Mouse (Mus musculus): ENCODE results near the gene Lurap1.

- TF ChIP-seq GATA1 (IDR thresholded peaks at IDR 0.05; ENCODE audit: low read length) = no peak
- TF ChIP-seq TAL1 (IDR thresholded peaks at IDR 0.05; ENCODE audit: low read length) = no peak
Measured at GRCm38 (mm10) chr4:116173752-116174151, 22.6 kb upstream of the Lurap1 start.
